Mouse (Mus musculus) CH12.LX (cell line): ENCODE data around the gene Gm17387. TPM values are rescaled to one million over a fixed set of nuclear protein-coding genes. Genes with fewer than 3 reads are reported as not detected.

Source experiments
- DNase-seq: peaks from one replicate; pipeline ENCODE4 v3.0.0-alpha.2; 2013; ENCODE audit errors: extremely low read depth
- H3K27ac ChIP-seq: 2 replicates; pipeline ENCODE4 v1.5.1; 2012; ENCODE audit warnings: low read depth, mild to moderate bottlenecking, control low read depth, moderate library complexity; ENCODE audit not compliant: insufficient read depth
- H3K27me3 ChIP-seq: replicated peaks from 2 replicates; pipeline ENCODE3; 2012; ENCODE audit warnings: inconsistent platforms
- H3K36me3 ChIP-seq, 2 experiments: replicated peaks in 1 of 2; 2 replicates each; pipeline versions ENCODE3 to v1.6.1; 2012; ENCODE audit warnings: inconsistent platforms in 1 of 2, low read length in 1 of 2, mild to moderate bottlenecking in 1 of 2, mixed read lengths in 1 of 2, moderate library complexity in 1 of 2; ENCODE audit not compliant: control insufficient read depth in 1 of 2, insufficient read depth in 1 of 2
- H3K4me1 ChIP-seq, 2 experiments: 2 replicates each; pipeline ENCODE4 v1.6.1; 2012; ENCODE audit warnings: inconsistent platforms in 1 of 2, moderate library complexity in 1 of 2; ENCODE audit not compliant: insufficient read depth in 2 of 2, control insufficient read depth in 1 of 2
- H3K4me2 ChIP-seq: 2 replicates; pipeline ENCODE4 v1.6.1; 2012; ENCODE audit warnings: low read depth, mild to moderate bottlenecking, control low read depth; ENCODE audit not compliant: poor library complexity, insufficient read depth, severe bottlenecking
- H3K4me3 ChIP-seq, 3 experiments: fragments of 150-350 bp in 1 of 3; sonication (generic) in 1 of 3; replicated peaks in 1 of 3; 2 replicates each; pipeline versions ENCODE3 to v1.5.1; 2011 to 2012; ENCODE audit warnings: low read depth in 2 of 3, low read length in 2 of 3, mild to moderate bottlenecking in 2 of 3, moderate library complexity in 2 of 3, control low read depth in 1 of 3, improper control_type of control experiment in 1 of 3, inconsistent platforms in 1 of 3, mixed read lengths in 1 of 3; ENCODE audit not compliant: poor library complexity in 1 of 3
- H3K79me2 ChIP-seq: replicated peaks from 2 replicates; pipeline ENCODE4 v1.6.1; 2012; ENCODE audit warnings: mild to moderate bottlenecking, moderate library complexity; ENCODE audit not compliant: control insufficient read depth, poor library complexity, insufficient read depth, severe bottlenecking; ENCODE audit errors: extremely low read depth
- H3K9ac ChIP-seq: 2 replicates; pipeline ENCODE4 v1.6.1; 2012; ENCODE audit warnings: low read depth, mild to moderate bottlenecking, control low read depth, moderate library complexity; ENCODE audit not compliant: insufficient read depth
- H3K9me3 ChIP-seq: replicated peaks from 2 replicates; pipeline ENCODE3; 2012; ENCODE audit warnings: low read length, inconsistent platforms, mixed read lengths
- CHD1 ChIP-seq: IDR thresholded peaks from 2 replicates; pipeline ENCODE4 v1.6.1; 2012; ENCODE audit warnings: low read depth, low read length, improper control_type of control experiment, inconsistent platforms
- E2F4 ChIP-seq: IDR thresholded peaks from 2 replicates; pipeline ENCODE4 v1.6.1; 2011; ENCODE audit warnings: low read depth, low read length, improper control_type of control experiment; ENCODE audit not compliant: insufficient replicate concordance
- ELF1 ChIP-seq: IDR thresholded peaks from 2 replicates; pipeline ENCODE4 v1.6.1; 2014; ENCODE audit warnings: low read depth, mild to moderate bottlenecking, inconsistent platforms, low read length, improper control_type of control experiment
- EP300 ChIP-seq: IDR thresholded peaks from 2 replicates; pipeline ENCODE4 v1.6.1; 2011; ENCODE audit warnings: low read length, improper control_type of control experiment
- GABPA ChIP-seq: IDR thresholded peaks from 2 replicates; pipeline ENCODE4 v1.6.1; 2012; ENCODE audit warnings: low read depth, low read length, improper control_type of control experiment, inconsistent platforms; ENCODE audit not compliant: insufficient replicate concordance
- HCFC1 ChIP-seq: IDR thresholded peaks from 2 replicates; pipeline ENCODE4 v1.6.1; 2012; ENCODE audit warnings: low read depth, mild to moderate bottlenecking, inconsistent platforms, low read length, improper control_type of control experiment
- IRF4 ChIP-seq: IDR thresholded peaks from 2 replicates; pipeline ENCODE4 v1.6.1; 2014; ENCODE audit warnings: low read depth, mild to moderate bottlenecking, inconsistent platforms, low read length, improper control_type of control experiment
- JUN ChIP-seq: IDR thresholded peaks from 2 replicates; pipeline ENCODE4 v1.6.1; 2011; ENCODE audit warnings: low read depth, mild to moderate bottlenecking, low read length, improper control_type of control experiment, moderate library complexity; ENCODE audit not compliant: insufficient read depth
- JUND ChIP-seq: conservative IDR thresholded peaks from 2 replicates; pipeline ENCODE4 v1.6.1; 2011; ENCODE audit warnings: low read depth, low read length, improper control_type of control experiment
- KAT2A ChIP-seq: IDR thresholded peaks from 2 replicates; pipeline ENCODE4 v1.6.1; 2012; ENCODE audit warnings: low read length, improper control_type of control experiment, inconsistent platforms; ENCODE audit not compliant: insufficient replicate concordance
- MAZ ChIP-seq: IDR thresholded peaks from 2 replicates; pipeline ENCODE4 v1.6.1; 2012; ENCODE audit warnings: low read depth, mild to moderate bottlenecking, inconsistent platforms, low read length, improper control_type of control experiment, moderate library complexity
- MEF2A ChIP-seq: IDR thresholded peaks from 2 replicates; pipeline ENCODE4 v1.6.1; 2014; ENCODE audit warnings: low read depth, mild to moderate bottlenecking, inconsistent platforms, low read length, improper control_type of control experiment, borderline replicate concordance
- MXI1 ChIP-seq: IDR thresholded peaks from 2 replicates; pipeline ENCODE4 v1.6.1; 2011; ENCODE audit warnings: mild to moderate bottlenecking, low read depth, low read length, improper control_type of control experiment
- MYC ChIP-seq: IDR thresholded peaks from 2 replicates; pipeline ENCODE4 v1.6.1; 2011; ENCODE audit warnings: low read depth, mild to moderate bottlenecking, improper control_type of control experiment, low read length
- PAX5 ChIP-seq: IDR thresholded peaks from 2 replicates; pipeline ENCODE4 v1.6.1; 2012; ENCODE audit warnings: low read length, inconsistent platforms, mixed read lengths
- POLR2A ChIP-seq: IDR thresholded peaks from 2 replicates; pipeline ENCODE4 v1.6.1; 2011; ENCODE audit warnings: low read depth, mild to moderate bottlenecking, improper control_type of control experiment, low read length
- POLR2AphosphoS2 ChIP-seq: IDR thresholded peaks from 2 replicates; pipeline ENCODE4 v1.6.1; 2011; ENCODE audit warnings: low read depth, low read length, improper control_type of control experiment
- RCOR1 ChIP-seq: conservative IDR thresholded peaks from 2 replicates; pipeline ENCODE4 v1.6.1; 2012; ENCODE audit warnings: low read depth, mild to moderate bottlenecking, inconsistent platforms, low read length, improper control_type of control experiment
- TBP ChIP-seq: conservative IDR thresholded peaks from 2 replicates; pipeline ENCODE4 v1.6.1; 2011; ENCODE audit warnings: low read depth, low read length, improper control_type of control experiment
- TCF12 ChIP-seq: IDR thresholded peaks from 2 replicates; pipeline ENCODE4 v1.6.1; 2014; ENCODE audit warnings: low read depth, mild to moderate bottlenecking, inconsistent platforms, low read length, improper control_type of control experiment
- UBTF ChIP-seq: IDR thresholded peaks from 2 replicates; pipeline ENCODE4 v1.6.1; 2012; ENCODE audit warnings: low read depth, mild to moderate bottlenecking, inconsistent platforms, low read length, improper control_type of control experiment, moderate library complexity
- ZKSCAN1 ChIP-seq: IDR thresholded peaks from 2 replicates; pipeline ENCODE4 v1.6.1; 2012; ENCODE audit warnings: low read depth, inconsistent platforms, low read length, improper control_type of control experiment, borderline replicate concordance
- ZMIZ1 ChIP-seq: IDR thresholded peaks from 2 replicates; pipeline ENCODE4 v1.6.1; 2012; ENCODE audit warnings: low read depth, mild to moderate bottlenecking, inconsistent platforms, low read length, improper control_type of control experiment
- ZNF384 ChIP-seq: IDR thresholded peaks from 2 replicates; pipeline ENCODE4 v1.6.1; 2012; ENCODE audit warnings: low read depth, low read length, improper control_type of control experiment, inconsistent platforms
- dilution Hi-C: fragments of 300-500 bp; cut with MboI; formaldehyde crosslinking; loops from 2 replicates; pipeline ENCODE4 v1.14.3; 2020; ENCODE audit warnings: low sequenced_read_pairs; ENCODE audit not compliant: extremely low pct_unique_long_range_greater_than_20kb, extremely low pct_ligation_motif_present
- in situ Hi-C: fragments of 300-500 bp; cut with MboI; formaldehyde crosslinking; loops from 3 replicates; pipeline ENCODE4 v1.14.3; 2019; ENCODE audit warnings: low sequenced_read_pairs, low pct_ligation_motif_present, low pct_unique_long_range_greater_than_20kb, mixed read lengths
- polyA plus RNA-seq: library from polyadenylated mRNA; unstranded; fragments of >175 nt; gene quantifications from 2 replicates; pipeline ENCODE4 v1.2.1, GENCODE M21; 2012; ENCODE audit warnings: low read depth; ENCODE audit not compliant: insufficient read length
- total RNA-seq, 2 experiments: library from RNA; depleted of rRNA; stranded (reverse); fragments of 300-350 nt in 1 of 2; fragments of >200 nt in 1 of 2; gene quantifications; 2 replicates each; pipeline ENCODE4 v1.2.3; 2012 to 2014

Gene Gm17387
- total and polyA plus RNA-seq, 3 experiments = not detected

DNA sequence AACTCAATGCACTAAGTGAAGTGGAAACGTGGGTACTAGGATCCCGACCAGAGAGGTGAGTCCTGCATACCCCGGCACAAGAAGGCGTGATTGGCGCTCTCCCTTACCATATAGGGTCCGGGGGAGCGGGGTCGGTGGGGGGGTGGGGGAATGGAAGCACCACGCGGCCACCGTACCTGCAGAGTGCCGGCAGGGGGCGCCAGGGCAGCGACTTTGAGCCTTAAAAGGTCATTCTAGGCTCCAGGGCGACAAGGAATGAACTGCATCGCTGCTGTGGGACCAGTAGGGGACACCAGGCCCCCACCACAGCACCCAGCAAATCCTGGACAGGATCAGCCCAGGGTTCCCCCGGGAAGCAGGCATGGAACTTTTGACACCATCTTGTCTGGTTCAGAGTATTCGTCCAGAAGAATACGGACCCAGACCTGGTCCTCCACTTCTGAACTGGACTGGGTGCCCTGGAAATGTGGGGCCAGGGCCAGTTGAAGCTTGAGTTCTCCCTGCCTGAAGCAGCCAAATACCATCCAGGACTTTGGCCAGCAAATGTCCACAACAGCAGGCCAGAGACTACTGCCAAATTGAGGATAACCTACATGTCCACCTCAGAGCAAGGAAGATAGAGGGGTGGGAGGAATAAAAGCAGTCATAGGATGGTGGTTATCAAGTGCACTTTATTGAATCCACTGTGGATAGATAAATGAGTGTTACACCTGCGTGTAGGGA lies 19.8 kb upstream of the Gm17387 start (continued):
- TF ChIP-seq MAZ (peak; percentile 60; the same call in 1 of the 2 replicates), ELF1 (no peak), TCF12 (no peak), ZMIZ1 (no peak), UBTF (no peak), MXI1 (no peak), MEF2A (peak; percentile 39; the same call in 1 of the 2 replicates), CHD1 (no peak), IRF4 (peak; percentile 52; the same call in 1 of the 2 replicates), ZKSCAN1 (no peak), MYC (0 out of 2 replicates have a peak, but pooled peaks have one; percentile 26), HCFC1 (no peak), ZNF384 (0 out of 2 replicates have a peak, but pooled peaks have one; percentile 36), JUN (no peak), PAX5 (no peak), JUND (no peak; the same call in 1 of the 2 replicates), POLR2AphosphoS2 (no peak), POLR2A (no peak), EP300 (no peak), KAT2A (no peak)
- TF ChIP-seq, all 38 proteins: peak for 13

DNA sequence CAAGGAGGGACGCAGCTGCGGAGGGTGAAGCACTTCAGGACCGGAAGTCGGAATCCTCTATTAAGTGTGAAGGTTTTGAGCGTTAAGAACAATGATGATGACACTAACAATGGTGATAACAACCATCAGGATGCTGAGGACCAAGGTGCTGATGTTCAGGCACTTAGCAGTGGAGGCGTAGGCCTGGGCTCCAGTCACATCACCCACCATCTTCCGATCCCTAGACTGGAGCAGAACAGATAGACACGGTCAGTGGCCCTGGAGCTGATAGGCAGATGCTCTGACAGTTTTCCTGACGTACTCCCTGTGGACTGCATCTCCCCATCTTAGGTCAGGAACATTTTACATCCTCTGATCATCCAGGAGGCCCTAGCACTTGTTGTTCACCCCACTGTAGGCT lies 19.3 kb upstream of the Gm17387 start:
- no peak for TF ChIP-seq ELF1
- no peak for TF ChIP-seq MYC
- no peak for TF ChIP-seq TCF12
- no peak for TF ChIP-seq POLR2AphosphoS2
- TF ChIP-seq MXI1 = no peak
- no peak for TF ChIP-seq TBP
- no peak for TF ChIP-seq POLR2A
- no peak for TF ChIP-seq ZKSCAN1
- TF ChIP-seq E2F4 = no peak
- TF ChIP-seq CHD1 = no peak
- TF ChIP-seq KAT2A = no peak
- TF ChIP-seq GABPA = no peak
- TF ChIP-seq RCOR1 = no peak
- no peak for TF ChIP-seq JUN
- Histone ChIP-seq H3K27ac (no peak overlapping the region), H3K9me3 (peaks cover 4% of the 10 kb centered on the region), H3K4me2 (no peak overlapping the region), H3K79me2 (no peaks in the 10 kb centered on the region), H3K36me3 (no peaks in the 10 kb centered on the region), H3K27me3 (peaks cover 12% of the 10 kb centered on the region), H3K4me1 (peaks cover 0 to 8% of the 10 kb centered on the region in 2 experiments; a peak in 2 of 4 replicates), H3K9ac (no peak overlapping the region), H3K4me3 (no peak overlapping the region)
- DNase-seq = no peak
- in situ Hi-C loops (loop anchor here (5.0 kb wide), 2 partner anchors 38 to 52 kb away; partner anchors contain the start of genes Gm45717 and Ifitm2), dilution Hi-C loops (no loop called here)
